Mouse (Mus musculus) thymus, adult 2 months (tissue): Measurements from ENCODE around the gene Draxin. TPM values are rescaled to one million over a fixed set of nuclear protein-coding genes. Genes with fewer than 3 reads are reported as not detected.
"Not testable (repeated sequence)": the region's sequence is repeated elsewhere in the genome, so short reads cannot be mapped to it uniquely, and the experiment has no call there.

ENCODE experiments used
- DNase-seq: peaks from one replicate; pipeline ENCODE4 v3.0.0; 2021
- H3K27ac ChIP-seq: fragments of 200-500 bp; 2 replicates; pipeline ENCODE4 v1.5.1; 2012; ENCODE audit warnings: low read length, control low read depth; ENCODE audit not compliant: control insufficient read depth, insufficient read depth
- H3K27me3 ChIP-seq: fragments of 200-500 bp; 2 replicates; pipeline ENCODE4 v1.6.1; 2012; ENCODE audit warnings: mild to moderate bottlenecking, low read length, moderate library complexity, mixed read lengths; ENCODE audit not compliant: control insufficient read depth, insufficient read depth
- H3K36me3 ChIP-seq: fragments of 200-500 bp; 2 replicates; pipeline ENCODE4 v1.6.1; 2012; ENCODE audit warnings: mild to moderate bottlenecking, low read length, moderate library complexity; ENCODE audit not compliant: control insufficient read depth, insufficient read depth
- H3K4me1 ChIP-seq: fragments of 200-500 bp; replicated peaks from 2 replicates; pipeline ENCODE4 v1.6.1; 2012; ENCODE audit warnings: low read length; ENCODE audit not compliant: control insufficient read depth, insufficient read depth
- H3K4me3 ChIP-seq: fragments of 200-500 bp; 2 replicates; pipeline ENCODE4 v1.5.1; 2012; ENCODE audit warnings: mild to moderate bottlenecking, low read length, control low read depth, moderate library complexity; ENCODE audit not compliant: control insufficient read depth, insufficient read depth
- CTCF ChIP-seq: fragments of 200-500 bp; IDR thresholded peaks from 2 replicates; pipeline ENCODE4 v1.5.1; 2012; ENCODE audit warnings: mild to moderate bottlenecking, control low read depth, low read length, moderate library complexity, borderline replicate concordance; ENCODE audit not compliant: control insufficient read depth, poor library complexity, insufficient read depth; ENCODE audit errors: extremely low read depth
- POLR2A ChIP-seq: fragments of 200-500 bp; IDR thresholded peaks from 2 replicates; pipeline ENCODE4 v1.6.1; 2012; ENCODE audit warnings: mild to moderate bottlenecking, low read length, control low read depth, moderate library complexity; ENCODE audit not compliant: control insufficient read depth, poor library complexity, insufficient read depth; ENCODE audit errors: extremely low read depth
- WGBS: fragments of 180-500 bp; shearing (Covaris S2); methylation state at CpG from one replicate; pipeline ENCODE4 v1.1.7; 2018; 5-methylcytosine and 5-hydroxymethylcytosine counted together
- polyA plus RNA-seq: library from polyadenylated mRNA; depleted of rRNA; stranded (reverse); fragments of >200 nt; gene quantifications from 2 replicates; pipeline ENCODE4 v1.2.3, GENCODE M21; 2012; rRNA removed

Gene Draxin
- polyA plus RNA-seq: 0.26 and 0.34 TPM in 2 replicates

DNA sequence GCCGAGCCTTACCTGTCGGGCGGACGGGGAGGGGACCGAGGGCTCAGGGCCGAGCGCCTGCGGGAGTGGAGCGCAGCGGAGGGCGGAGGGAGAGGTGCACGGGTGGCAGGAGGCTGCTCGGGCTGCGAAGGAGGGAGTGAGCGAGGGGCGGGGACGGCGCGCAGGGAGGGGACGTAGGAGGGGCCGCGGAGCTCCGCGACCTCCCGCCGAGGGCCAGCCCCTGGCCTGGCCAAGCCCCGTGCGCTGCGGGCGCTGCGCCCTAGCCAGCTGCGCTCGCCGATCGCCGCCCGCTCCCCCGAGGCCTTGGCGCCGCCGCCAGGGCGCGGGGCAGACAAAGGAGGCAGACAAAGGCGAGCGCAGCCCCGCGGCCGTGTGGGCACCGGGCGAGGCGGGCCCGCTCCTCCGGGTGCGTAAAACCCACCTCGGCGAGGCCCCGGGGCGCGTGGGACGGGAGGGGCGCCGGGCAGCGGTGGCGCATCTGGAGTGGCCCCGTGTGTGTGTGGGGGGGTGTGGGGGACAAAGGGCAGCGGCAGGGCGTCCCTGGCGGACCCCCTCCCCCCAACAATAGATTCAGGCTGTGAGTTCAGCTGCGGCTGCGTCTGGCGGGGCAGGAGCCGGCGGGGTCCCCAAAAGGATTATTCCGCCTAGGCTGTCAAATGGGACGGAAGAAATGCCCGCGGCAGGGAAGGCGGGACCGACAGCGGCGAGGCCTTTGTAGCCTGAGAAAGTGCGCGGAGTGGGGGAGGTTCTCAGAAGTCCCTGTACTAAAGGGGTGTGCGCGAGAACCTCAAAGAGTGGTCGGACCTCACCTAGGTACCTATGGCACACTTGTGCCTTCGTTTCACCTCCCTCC lies at the start of gene Draxin:
TSS of gene Draxin (minus strand) at position 138 of the 853 bp plus-strand sequence.
- DNase-seq: peak; percentile 38
- peak within 1 kb of the TSS; percentile 37 for H3K4me3 ChIP-seq
- H3K27me3 ChIP-seq: peaks cover 18% of the 10 kb centered on the region
- WGBS: 1% methylated on average over 83 of the region's 87 CpGs
- H3K4me1 ChIP-seq: peaks cover 11% of the 10 kb centered on the region; the same call in 1 of the 2 replicates
- TF ChIP-seq CTCF (no peak), POLR2A (no peak)
- H3K36me3 ChIP-seq: no peaks in the 10 kb centered on the region
- no peak within 1 kb of the TSS for H3K27ac ChIP-seq

DNA sequence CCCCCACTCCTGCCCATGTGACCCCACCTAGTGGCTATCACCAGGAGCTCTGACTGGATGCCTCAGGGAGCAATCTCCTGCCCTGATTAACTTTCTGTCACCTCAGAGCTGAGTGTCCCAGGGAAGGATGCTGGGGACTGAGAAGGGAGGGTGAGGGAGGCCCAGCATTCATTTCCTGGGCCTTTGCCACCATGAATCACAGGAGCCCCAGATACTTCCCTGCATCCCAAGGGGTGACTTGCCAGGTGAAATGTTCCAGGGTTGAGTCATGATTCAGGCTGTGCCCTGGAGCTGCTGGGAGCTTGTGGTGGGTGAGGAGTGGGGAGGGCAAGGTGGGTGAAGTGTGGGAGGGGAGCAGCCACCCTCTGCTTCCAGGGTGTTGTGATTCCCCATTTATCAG lies 47.2 kb upstream of the Draxin start:
- no peak for DNase-seq
- Histone ChIP-seq H3K4me1 (no peaks in the 10 kb centered on the region), H3K27me3 (peaks cover 14% of the 10 kb centered on the region), H3K4me3 (no peak overlapping the region), H3K36me3 (no peaks in the 10 kb centered on the region), H3K27ac (no peak overlapping the region)
- no peak for TF ChIP-seq CTCF
- TF ChIP-seq POLR2A: no peak

DNA sequence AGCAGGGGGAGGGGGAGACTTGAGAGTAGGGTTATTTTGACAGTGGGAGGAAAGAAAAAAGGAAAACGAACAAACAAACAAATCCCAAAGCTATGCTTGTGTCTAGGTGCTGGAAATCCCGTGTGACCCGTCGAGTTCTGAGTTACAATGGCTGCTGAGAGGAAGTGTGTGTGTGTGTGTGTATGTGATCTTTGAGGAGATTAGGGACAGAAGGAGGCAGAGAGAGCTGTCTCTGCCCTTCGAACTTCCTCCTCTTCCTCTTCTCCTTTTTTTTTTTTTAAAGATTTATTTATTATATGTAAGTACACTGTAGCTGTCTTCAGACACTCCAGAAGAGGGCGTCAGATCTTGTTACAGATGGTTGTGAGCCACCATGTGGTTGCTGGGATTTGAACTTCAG lies 46.1 kb upstream of the Draxin start:
- not testable (repeated sequence) for DNase-seq, H3K36me3 ChIP-seq
- peaks cover 15% of the 10 kb centered on the region for H3K27me3 ChIP-seq

DNA sequence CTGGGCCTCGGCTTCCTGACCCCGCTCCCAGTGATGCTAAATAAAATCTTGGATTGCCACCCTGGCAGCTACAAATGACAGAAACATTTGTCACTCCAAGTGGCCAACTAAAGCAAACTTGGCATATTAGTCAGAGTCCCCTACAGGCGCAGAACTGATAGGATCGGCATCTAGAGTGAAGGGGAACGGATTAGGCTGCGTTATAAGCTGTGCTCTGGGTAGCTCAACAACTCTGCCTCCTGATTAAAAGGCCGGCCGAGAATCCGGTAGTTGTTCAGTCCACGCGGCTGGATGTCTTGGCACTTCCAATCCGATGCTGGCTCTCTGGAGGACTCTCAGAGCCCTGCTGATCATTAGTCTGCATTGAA lies 44.0 kb upstream of the Draxin start:
- 39% methylated on average over 12 of the region's 12 CpGs for WGBS
- H3K27ac ChIP-seq: no peak overlapping the region
- H3K27me3 ChIP-seq: peaks cover 15% of the 10 kb centered on the region
- H3K4me1 ChIP-seq: no peaks in the 10 kb centered on the region
- H3K4me3 ChIP-seq: no peak overlapping the region
- DNase-seq: no peak
- TF ChIP-seq POLR2A: no peak
- no peak for TF ChIP-seq CTCF
- no peaks in the 10 kb centered on the region for H3K36me3 ChIP-seq

More for the DNA sequence above, 46.1 kb upstream of the Draxin start:
- H3K27ac ChIP-seq, H3K4me1 ChIP-seq, H3K4me3 ChIP-seq: not testable (repeated sequence)
- 10% methylated on average over 6 of the region's 6 CpGs for WGBS

DNA sequence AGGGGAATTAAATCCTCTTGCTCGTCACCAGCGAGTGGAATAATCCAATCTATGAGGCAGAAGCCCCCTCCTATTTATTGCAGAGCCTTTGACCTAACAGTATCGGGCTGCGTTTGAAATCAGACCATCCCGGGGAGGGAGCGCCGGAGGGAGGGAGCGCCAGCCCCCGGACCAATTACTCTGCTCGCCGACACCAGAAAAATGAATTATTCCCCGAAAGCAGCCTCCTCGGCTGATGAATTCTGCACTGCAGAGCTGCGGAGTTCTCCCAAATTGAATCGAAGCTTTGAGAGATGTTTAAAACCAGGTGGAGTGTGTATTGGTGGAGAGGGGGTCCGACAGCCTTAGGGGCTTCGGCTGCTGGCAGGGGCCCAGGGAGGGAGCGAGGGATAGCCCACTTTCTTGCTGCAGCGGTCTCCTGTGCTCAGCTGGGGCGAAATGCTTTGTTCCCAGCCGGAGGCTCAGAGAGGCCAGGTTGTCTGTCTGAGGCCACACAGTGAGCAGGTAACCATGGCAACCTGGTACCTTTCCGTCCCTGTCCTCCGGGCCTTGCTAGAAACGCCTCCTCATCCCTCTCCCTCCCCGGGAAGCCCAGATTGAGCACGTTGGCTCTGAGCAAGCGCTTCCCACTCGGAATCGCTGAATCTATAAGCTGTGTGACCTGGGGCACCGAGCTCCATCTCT lies 43.5 kb upstream of the Draxin start:
- no peak for DNase-seq
- WGBS: 13% methylated on average over 30 of the region's 30 CpGs
- Histone ChIP-seq H3K36me3 (no peaks in the 10 kb centered on the region), H3K27ac (no peak overlapping the region), H3K4me1 (no peaks in the 10 kb centered on the region), H3K4me3 (no peak overlapping the region), H3K27me3 (peaks cover 15% of the 10 kb centered on the region)
- TF ChIP-seq POLR2A (no peak), CTCF (no peak)

DNA sequence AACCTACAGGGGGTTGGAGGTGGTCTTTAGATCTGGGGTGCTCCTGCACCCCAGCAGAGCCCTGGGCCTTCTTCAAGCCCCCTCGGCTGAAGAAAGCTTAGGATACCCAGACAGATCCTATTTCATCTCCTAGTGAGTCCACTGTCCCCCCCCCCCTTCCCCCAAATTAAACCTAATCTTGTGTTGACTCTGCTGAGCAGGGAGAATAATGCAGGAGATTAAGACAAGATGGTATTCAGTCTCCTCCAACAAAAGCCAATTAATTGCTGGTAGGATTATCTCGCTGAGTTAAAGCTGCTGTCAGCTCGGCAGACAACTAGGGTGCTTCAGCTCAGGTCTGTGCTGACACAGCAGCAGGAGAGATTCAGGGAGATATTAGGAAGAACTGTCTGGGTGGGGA lies 40.8 kb upstream of the Draxin start:
- Histone ChIP-seq H3K27me3 (peaks cover 15% of the 10 kb centered on the region), H3K27ac (no peak overlapping the region), H3K4me3 (no peak overlapping the region), H3K36me3 (no peaks in the 10 kb centered on the region), H3K4me1 (no peaks in the 10 kb centered on the region)
- TF ChIP-seq POLR2A: no peak
- TF ChIP-seq CTCF: no peak
- DNase-seq: no peak
- 71% methylated on average over 3 of the region's 3 CpGs for WGBS

DNA sequence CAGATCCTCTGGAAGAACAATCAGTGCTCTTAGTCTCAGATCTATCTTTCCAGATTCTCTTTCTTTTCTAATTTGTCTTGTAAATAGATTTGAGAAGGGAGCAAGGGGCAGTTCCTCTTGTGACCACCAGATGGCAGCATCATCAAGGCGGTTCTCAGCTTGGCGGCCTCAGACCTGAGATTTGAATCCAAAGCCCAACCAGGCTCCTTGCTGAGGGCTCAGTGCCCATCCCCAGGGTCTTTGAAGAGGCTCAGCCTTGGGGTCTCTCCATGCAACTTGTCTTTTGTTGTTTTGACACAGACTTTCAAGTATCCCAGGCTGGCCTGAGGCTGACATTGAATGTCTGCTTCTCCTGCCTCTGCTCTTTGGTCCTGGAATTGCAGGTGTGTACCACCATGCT lies 40.3 kb upstream of the Draxin start:
- H3K4me1 ChIP-seq: no peaks in the 10 kb centered on the region
- DNase-seq: no peak
- peaks cover 15% of the 10 kb centered on the region for H3K27me3 ChIP-seq
- H3K36me3 ChIP-seq: no peaks in the 10 kb centered on the region
- TF ChIP-seq POLR2A: no peak
- TF ChIP-seq CTCF: peak; percentile 77; the same call in 1 of the 2 replicates
- H3K27ac ChIP-seq: no peak overlapping the region
- 4% methylated on average over 2 of the region's 2 CpGs for WGBS
- H3K4me3 ChIP-seq: no peak overlapping the region
